Mouse (Mus musculus) heart, embryonic 11.5 days (tissue): ENCODE measurements around the gene Mrpl42. TPM values are rescaled to one million over a fixed set of nuclear protein-coding genes. Genes with fewer than 3 reads are reported as not detected.
"Not testable (repeated sequence)": the region's sequence is repeated elsewhere in the genome, so short reads cannot be mapped to it uniquely, and the experiment has no call there.

Experiments
- ATAC-seq: fragments of 200-750 bp; cut with Nextera tagmentation; replicated peaks from 2 replicates; pipeline ENCODE4 v1.8.0; 2017; ENCODE audit warnings: moderate library complexity; ENCODE audit not compliant: insufficient number of reproducible peaks, low FRiP score, low TSS enrichment
- H3K27ac ChIP-seq: fragments of 300-500 bp; sonication (generic); 2 replicates; pipeline ENCODE4 v1.5.1; 2014; ENCODE audit warnings: mild to moderate bottlenecking, low read depth, low read length
- H3K27me3 ChIP-seq: fragments of 300-500 bp; sonication (generic); 2 replicates; pipeline ENCODE4 v1.6.1; 2014; ENCODE audit warnings: mild to moderate bottlenecking, low read length, mixed read lengths; ENCODE audit not compliant: control insufficient read depth, insufficient read depth
- H3K36me3 ChIP-seq: fragments of 300-500 bp; sonication (generic); 2 replicates; pipeline ENCODE4 v1.6.1; 2014; ENCODE audit warnings: mild to moderate bottlenecking, low read length, moderate library complexity, mixed read lengths; ENCODE audit not compliant: control insufficient read depth, insufficient read depth
- H3K4me1 ChIP-seq: fragments of 300-500 bp; sonication (generic); 2 replicates; pipeline ENCODE4 v1.6.1; 2014; ENCODE audit warnings: low read length; ENCODE audit not compliant: control insufficient read depth, insufficient read depth
- H3K4me2 ChIP-seq: fragments of 300-500 bp; sonication (generic); 2 replicates; pipeline ENCODE4 v1.6.1; 2014; ENCODE audit warnings: mild to moderate bottlenecking, moderate library complexity
- H3K4me3 ChIP-seq: fragments of 300-500 bp; sonication (generic); 2 replicates; pipeline ENCODE4 v1.5.1; 2014; ENCODE audit warnings: low read depth, low read length
- H3K9ac ChIP-seq: fragments of 300-500 bp; sonication (generic); 2 replicates; pipeline ENCODE4 v1.6.1; 2014; ENCODE audit warnings: mild to moderate bottlenecking, low read depth, low read length, moderate library complexity
- H3K9me3 ChIP-seq: fragments of 300-500 bp; sonication (generic); replicated peaks from 2 replicates; pipeline ENCODE4 v1.6.1; 2016; ENCODE audit warnings: low read length; ENCODE audit not compliant: control insufficient read depth
- WGBS: fragments of 180-500 bp; shearing (Covaris S2); extraction: QIAGEN DNeasy Blood & Tissue Kit; methylation state at CpG from one replicate; pipeline ENCODE4 v1.1.7; 2014; ENCODE audit not compliant: insufficient replicate concordance; 5-methylcytosine and 5-hydroxymethylcytosine counted together
- polyA plus RNA-seq: library from polyadenylated mRNA; unstranded; fragments of >200 nt; fragmentation: Nextera tagmentation; extraction: Ambion mirVana; gene quantifications from 2 replicates; pipeline ENCODE4 v1.2.1, GENCODE M21; 2014

Gene Mrpl42
- polyA plus RNA-seq, result 518 and 543 TPM in 2 replicates

DNA sequence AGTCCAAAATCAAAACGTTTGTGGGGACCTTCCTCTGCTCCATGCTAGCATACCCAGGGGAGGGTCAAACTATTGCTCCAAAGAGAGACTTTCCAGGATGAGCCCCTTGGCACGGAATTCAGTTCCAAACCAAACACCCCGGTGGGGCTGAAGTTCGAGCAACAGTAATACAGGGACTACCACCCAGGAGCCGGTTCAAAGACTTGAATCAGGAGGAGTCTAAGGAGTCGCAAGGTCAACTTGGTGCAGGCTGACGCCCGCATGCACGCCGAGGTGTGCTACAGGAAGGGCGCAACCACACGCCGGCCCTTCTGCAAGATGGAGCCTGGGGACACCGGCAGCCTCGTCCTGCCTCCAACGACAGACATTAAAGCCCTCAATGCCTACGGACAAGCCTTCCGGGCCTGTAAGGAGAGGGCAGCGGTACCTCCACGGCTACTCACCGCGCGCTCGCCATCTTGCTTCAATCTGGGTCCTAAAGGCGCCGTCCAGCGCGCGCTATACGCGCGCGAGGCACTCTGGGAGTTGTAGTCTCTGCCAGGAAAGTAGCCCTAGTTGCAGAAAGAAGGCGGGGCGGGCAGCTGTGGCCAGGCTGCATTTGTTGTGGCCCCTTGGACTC, at the start of gene Mrpl42:
Gene Mrpl42 (minus strand): TSS at position 478 of the 619 bp plus-strand sequence.
- ATAC-seq, result peak; percentile 91
- WGBS, result under 1% methylated on average over 35 of the region's 35 CpGs
- Histone ChIP-seq H3K27me3 (no peaks in the 10 kb centered on the region), H3K27ac (peak within 1 kb of the TSS; percentile 86), H3K36me3 (peaks cover 6% of the 10 kb centered on the region), H3K4me3 (peak within 1 kb of the TSS; percentile 81), H3K9me3 (no peaks in the 10 kb centered on the region), H3K9ac (peak within 1 kb of the TSS; percentile 85), H3K4me2 (peak within 1 kb of the TSS; percentile 77), H3K4me1 (peaks cover 4% of the 10 kb centered on the region)

DNA sequence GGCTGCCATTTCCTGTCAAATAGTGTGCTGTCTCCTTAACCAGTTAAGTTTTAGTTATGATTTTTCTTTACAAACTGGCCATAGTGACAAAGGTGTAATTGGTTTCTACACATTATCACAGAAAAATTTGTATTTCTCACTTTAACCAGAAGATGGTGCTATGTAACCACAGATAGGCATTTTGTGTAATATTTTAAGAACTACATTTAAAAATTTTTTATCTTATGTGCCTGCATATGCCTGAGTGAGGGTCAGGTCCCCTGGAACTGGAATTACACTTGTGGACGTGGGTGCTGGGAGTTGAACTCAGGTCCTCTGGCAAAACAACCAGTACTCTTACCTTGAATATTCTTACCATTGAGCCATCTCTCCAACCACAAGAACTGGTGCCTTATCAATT, 48.8 kb upstream of the Mrpl42 start:
- Histone ChIP-seq H3K4me3 (no peak overlapping the region), H3K27ac (no peak overlapping the region), H3K36me3 (peaks cover 17% of the 10 kb centered on the region), H3K4me2 (no peak overlapping the region), H3K9ac (no peak overlapping the region), H3K4me1 (0 out of 2 replicates have a peak, but pooled peaks cover 2% of the 10 kb centered on the region), H3K9me3 (no peaks in the 10 kb centered on the region), H3K27me3 (no peaks in the 10 kb centered on the region)
- no peak for ATAC-seq
- WGBS, result 58% methylated on average over 1 of the region's 1 CpGs

DNA sequence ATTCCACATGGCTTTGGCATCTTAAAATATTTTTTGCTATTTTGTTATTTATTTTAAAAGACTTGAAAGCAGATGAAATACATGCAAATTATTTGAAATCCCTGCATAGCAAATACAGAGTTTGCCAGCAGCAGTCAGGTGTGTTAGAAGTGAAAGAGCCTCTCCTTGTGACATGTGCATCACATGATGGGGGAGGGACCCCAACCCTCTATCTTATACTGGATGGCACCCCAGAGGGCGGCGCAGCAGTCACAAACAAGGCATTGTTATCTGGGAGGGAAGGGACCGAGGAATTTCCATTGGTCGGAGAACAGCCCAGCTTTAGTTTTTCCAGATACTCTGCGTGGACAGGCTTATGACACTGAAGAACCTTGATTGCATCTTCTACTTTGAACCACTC, 47.3 kb upstream of the Mrpl42 start:
- H3K4me1 ChIP-seq, H3K4me3 ChIP-seq, H3K9ac ChIP-seq, H3K27me3 ChIP-seq, H3K27ac ChIP-seq, H3K4me2 ChIP-seq, ATAC-seq, H3K9me3 ChIP-seq: not testable (repeated sequence)
- WGBS, result 69% methylated on average over 5 of the region's 5 CpGs
- peaks cover 20% of the 10 kb centered on the region for H3K36me3 ChIP-seq

DNA sequence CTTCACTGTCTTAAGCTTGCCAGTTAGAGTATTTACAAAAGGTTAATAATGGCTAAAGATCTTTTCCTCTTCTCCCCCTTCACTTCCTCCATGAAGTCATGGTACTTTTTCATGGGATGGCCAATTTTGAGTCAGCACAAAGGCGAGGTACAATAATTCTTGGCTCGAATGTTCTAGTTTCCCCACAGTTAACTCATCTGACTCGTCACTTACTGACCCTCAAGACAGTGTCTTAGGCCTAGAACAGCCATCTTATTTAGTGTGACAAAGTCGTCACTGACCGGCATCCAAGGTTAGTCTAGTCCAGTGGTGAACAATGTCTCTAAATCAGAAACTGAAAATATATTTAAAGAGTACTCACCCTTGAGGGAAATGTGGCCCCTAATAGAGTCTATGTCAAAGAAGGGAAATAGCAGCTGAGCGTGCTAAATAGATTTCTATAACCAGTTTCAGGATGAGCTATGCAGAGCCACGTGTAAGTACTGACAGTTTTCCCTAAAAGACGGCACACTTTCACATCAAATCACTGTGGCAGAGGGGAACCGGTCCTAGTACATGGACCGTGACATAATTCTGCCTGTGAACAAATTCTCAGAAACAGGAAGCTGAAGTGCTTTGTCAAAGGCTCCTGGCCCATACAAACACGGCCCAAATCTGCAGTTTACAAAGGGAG, 46.5 kb upstream of the Mrpl42 start:
- WGBS, result 87% methylated on average over 11 of the region's 11 CpGs
- Histone ChIP-seq H3K4me3 (no peak overlapping the region), H3K27me3 (no peaks in the 10 kb centered on the region), H3K27ac (no peak overlapping the region), H3K4me2 (no peak overlapping the region), H3K9ac (no peak overlapping the region), H3K9me3 (no peaks in the 10 kb centered on the region), H3K4me1 (0 out of 2 replicates have a peak, but pooled peaks cover 2% of the 10 kb centered on the region), H3K36me3 (peaks cover 21% of the 10 kb centered on the region)
- ATAC-seq, result no peak

DNA sequence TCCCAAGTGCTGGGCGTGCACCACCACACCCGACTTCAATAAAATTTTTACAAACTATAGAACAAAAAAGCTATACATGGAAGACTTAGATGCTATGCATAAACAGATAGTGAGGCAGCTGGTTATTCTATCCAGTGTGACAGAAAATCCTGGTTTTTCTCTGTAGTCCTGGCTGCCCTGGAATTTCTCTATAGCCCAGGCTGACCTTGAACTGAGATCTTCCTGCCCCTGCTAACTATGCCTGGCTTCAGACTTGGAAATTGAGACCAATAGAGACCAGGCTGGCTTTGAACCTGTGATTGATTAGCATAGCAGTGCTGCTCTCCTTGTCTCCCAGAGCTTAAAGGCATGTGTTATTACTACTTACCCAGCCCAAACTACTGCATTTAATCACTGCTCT, 44.4 kb upstream of the Mrpl42 start:
- no peak overlapping the region for H3K4me3 ChIP-seq
- no peak overlapping the region for H3K9ac ChIP-seq
- no peak overlapping the region for H3K27ac ChIP-seq
- H3K36me3 ChIP-seq, result peaks cover 23% of the 10 kb centered on the region
- no peak for ATAC-seq
- H3K27me3 ChIP-seq, result no peaks in the 10 kb centered on the region
- 96% methylated on average over 2 of the region's 2 CpGs for WGBS
- H3K9me3 ChIP-seq, result no peaks in the 10 kb centered on the region
- no peak overlapping the region for H3K4me2 ChIP-seq
- H3K4me1 ChIP-seq, result 0 out of 2 replicates have a peak, but pooled peaks cover 5% of the 10 kb centered on the region

GRCm38 (mm10) chr10:95545051-95545450, 43.3 kb upstream of the Mrpl42 start:
- ATAC-seq, result no peak
- H3K9me3 ChIP-seq, result no peaks in the 10 kb centered on the region
- peaks cover 23% of the 10 kb centered on the region for H3K36me3 ChIP-seq
- no peak overlapping the region for H3K9ac ChIP-seq
- no peak overlapping the region for H3K27ac ChIP-seq
- no peak overlapping the region for H3K4me2 ChIP-seq
- H3K27me3 ChIP-seq, result no peaks in the 10 kb centered on the region
- WGBS, result 83% methylated on average over 4 of the region's 4 CpGs
- H3K4me1 ChIP-seq, result peaks cover 5% of the 10 kb centered on the region; the same call in 1 of the 2 replicates
- no peak overlapping the region for H3K4me3 ChIP-seq

DNA sequence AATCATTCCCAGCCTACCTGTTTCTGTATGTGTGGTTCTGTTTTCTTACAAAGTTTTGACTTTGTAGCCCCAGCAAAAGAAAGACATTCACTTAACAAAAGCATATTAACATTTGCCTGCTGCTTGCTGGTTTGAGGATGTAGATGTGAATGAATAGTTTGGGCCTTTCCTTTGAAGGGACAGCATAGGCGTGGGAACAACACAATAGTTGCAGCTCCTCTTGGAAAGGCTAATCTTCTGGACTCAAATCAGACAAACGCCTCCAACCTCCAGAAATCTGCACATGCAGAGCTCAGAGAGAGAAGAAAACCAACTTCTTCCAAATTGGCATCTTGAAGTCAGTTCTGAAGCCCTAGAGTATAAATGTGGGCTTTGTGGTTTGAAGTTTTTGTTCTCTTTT, 42.9 kb upstream of the Mrpl42 start:
- no peak overlapping the region for H3K27ac ChIP-seq
- peaks cover 7% of the 10 kb centered on the region; the same call in 1 of the 2 replicates for H3K4me1 ChIP-seq
- H3K9me3 ChIP-seq, result no peaks in the 10 kb centered on the region
- WGBS, result 76% methylated on average over 2 of the region's 2 CpGs
- H3K9ac ChIP-seq, result no peak overlapping the region
- no peaks in the 10 kb centered on the region for H3K27me3 ChIP-seq
- H3K4me2 ChIP-seq, result no peak overlapping the region
- peaks cover 23% of the 10 kb centered on the region for H3K36me3 ChIP-seq
- H3K4me3 ChIP-seq, result no peak overlapping the region
- no peak for ATAC-seq

DNA sequence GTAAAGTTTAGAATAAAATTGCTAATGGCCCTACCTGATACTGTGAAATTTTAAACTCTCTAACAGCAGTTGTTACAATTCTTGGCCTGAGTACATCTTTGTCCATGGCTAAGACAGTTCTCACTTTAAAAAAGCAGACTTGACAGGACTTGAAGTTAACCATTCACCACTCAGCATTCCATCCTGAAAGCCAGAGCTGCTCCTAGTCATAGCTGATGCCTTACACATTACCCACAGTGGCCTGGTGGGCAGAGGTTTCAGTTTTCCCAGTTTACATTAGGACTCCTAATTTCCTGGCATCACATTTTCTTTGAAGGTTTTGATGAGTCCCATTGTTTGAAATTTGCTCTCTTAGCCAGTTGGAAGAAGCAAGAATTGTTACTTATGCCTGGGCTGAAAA, 42.3 kb upstream of the Mrpl42 start:
- H3K4me2 ChIP-seq, result no peak overlapping the region
- H3K27me3 ChIP-seq, result no peaks in the 10 kb centered on the region
- H3K36me3 ChIP-seq, result peaks cover 20% of the 10 kb centered on the region
- ATAC-seq, result no peak
- no peak overlapping the region for H3K27ac ChIP-seq
- peaks cover 10% of the 10 kb centered on the region; the same call in 1 of the 2 replicates for H3K4me1 ChIP-seq
- H3K4me3 ChIP-seq, result no peak overlapping the region
- no peaks in the 10 kb centered on the region for H3K9me3 ChIP-seq
- H3K9ac ChIP-seq, result no peak overlapping the region

DNA sequence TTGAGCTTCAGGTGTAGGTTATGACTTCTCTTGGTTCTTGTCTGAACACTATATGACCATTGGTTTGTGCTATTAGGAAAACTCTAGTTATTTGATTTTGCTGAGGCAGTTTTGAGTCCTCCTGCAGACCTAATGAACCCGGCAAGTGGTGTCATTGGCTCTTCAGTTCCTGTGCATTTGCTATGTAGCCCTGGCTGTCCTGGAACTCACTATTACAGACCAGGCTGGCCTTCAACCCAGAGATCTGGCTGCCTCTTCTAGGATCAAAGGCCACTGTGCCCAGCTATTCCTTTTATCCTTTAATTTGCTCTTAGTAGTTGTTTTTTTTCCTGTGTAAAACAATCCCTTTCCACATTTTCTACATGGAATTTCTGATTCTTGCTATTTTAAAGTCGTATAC, 41.6 kb upstream of the Mrpl42 start:
- Histone ChIP-seq H3K27me3 (no peaks in the 10 kb centered on the region), H3K27ac (no peak overlapping the region), H3K9ac (no peak overlapping the region), H3K4me1 (peaks cover 15% of the 10 kb centered on the region; the same call in 1 of the 2 replicates), H3K36me3 (peaks cover 18% of the 10 kb centered on the region), H3K9me3 (no peaks in the 10 kb centered on the region), H3K4me2 (no peak overlapping the region), H3K4me3 (no peak overlapping the region)
- WGBS, result 85% methylated on average over 2 of the region's 2 CpGs
- ATAC-seq, result no peak
